Comparison of ENCODE assay signal across 9 mouse cellular contexts in genomic region chr1:121419084-121419483, GRCm38 (mm10). TPM values are rescaled to one million over a fixed set of nuclear protein-coding genes. Genes with fewer than 3 reads are reported as not detected.
DNase-seq lines count a peak whose midpoint lies in the region; ATAC-seq lines count a peak whose summit lies in the region.
"Had no signal": no experiment of that assay in that cellular context is flagged by ENCODE, and none has a peak within 500 bp of the region (broad histone marks: within the 10 kb centered on the region; RNA-seq: fewer than 3 reads in every experiment).

No protein-coding gene starts in this region.

- H3K9me3 ChIP-seq in hindbrain, embryonic 11.5 days (ENCODE audit: control insufficient read depth, low read length) = no peaks in the 10 kb centered on the region
- no peaks in the 10 kb centered on the region for H3K9me3 ChIP-seq in hindbrain, embryonic 16.5 days (ENCODE audit: control insufficient read depth, low read length)
- H3K9me3 ChIP-seq: neural tube, embryonic 13.5 days had no signal

- no peak overlapping the region for H3K4me2 ChIP-seq in hindbrain, embryonic 11.5 days (replicated peaks; ENCODE audit: low read depth, low read length)
- no peak overlapping the region for H3K4me2 ChIP-seq in hindbrain, embryonic 16.5 days (ENCODE audit: low read length)
- H3K4me2 ChIP-seq: neural tube, embryonic 13.5 days had no signal

- no peak overlapping the region for H3K9ac ChIP-seq in hindbrain, embryonic 11.5 days (ENCODE audit: low read depth, low read length)
- H3K9ac ChIP-seq in hindbrain, embryonic 16.5 days (ENCODE audit: low read depth, low read length) = no peak overlapping the region
- H3K9ac ChIP-seq: neural tube, embryonic 13.5 days had no signal

- ATAC-seq in hindbrain, embryonic 11.5 days (ENCODE audit: low FRiP score) = no peak
- ATAC-seq in hindbrain, embryonic 16.5 days = no peak
- no peak for ATAC-seq in erythroblast, adult 5-6 weeks (replicated peaks; ENCODE audit: low FRiP score, poor library complexity, severe bottlenecking)

- 47% methylated on average over 4 of the region's 4 CpGs for WGBS in hindbrain, embryonic 11.5 days
- 32% methylated on average over 4 of the region's 4 CpGs for WGBS in hindbrain, embryonic 16.5 days

- H3K27ac ChIP-seq in hindbrain, embryonic 11.5 days (ENCODE audit: low read depth, low read length) = no peak overlapping the region
- no peak overlapping the region for H3K27ac ChIP-seq in hindbrain, embryonic 16.5 days (ENCODE audit: low read depth, low read length)
- H3K27ac ChIP-seq: neural tube, embryonic 13.5 days had no signal

- H3K4me3 ChIP-seq in hindbrain, embryonic 11.5 days (ENCODE audit: low read depth, low read length) = no peak overlapping the region
- no peak overlapping the region for H3K4me3 ChIP-seq in hindbrain, embryonic 16.5 days (ENCODE audit: low read length)
- H3K4me3 ChIP-seq: neural tube, embryonic 13.5 days had no signal

- DNase-seq in hindbrain, embryonic 11.5 days (ENCODE audit: low spot score) = peak; percentile 51
- peak; percentile 51 for DNase-seq in testis, postnatal 10 days (ENCODE audit: low spot score)
- DNase-seq in testis, postnatal 14 days (ENCODE audit: low spot score) = no peak
- peak; percentile 64 for DNase-seq in embryo, embryonic 11 days
- peak; percentile 34 for DNase-seq in retina, postnatal 1 day
- DNase-seq in thymus, postnatal 14 days = no peak

- H3K27me3 ChIP-seq in hindbrain, embryonic 11.5 days (ENCODE audit: control insufficient read depth, insufficient read depth, low read length) = no peaks in the 10 kb centered on the region
- no peaks in the 10 kb centered on the region for H3K27me3 ChIP-seq in hindbrain, embryonic 16.5 days (replicated peaks; ENCODE audit: control insufficient read depth, insufficient read depth, low read length)
- H3K27me3 ChIP-seq: neural tube, embryonic 13.5 days had no signal

- H3K4me1 ChIP-seq in hindbrain, embryonic 11.5 days (replicated peaks; ENCODE audit: control insufficient read depth, insufficient read depth, low read length) = no peaks in the 10 kb centered on the region
- no peaks in the 10 kb centered on the region for H3K4me1 ChIP-seq in hindbrain, embryonic 16.5 days (ENCODE audit: control insufficient read depth, insufficient read depth, low read depth, low read length)
- H3K4me1 ChIP-seq: neural tube, embryonic 13.5 days had no signal

- no peaks in the 10 kb centered on the region for H3K36me3 ChIP-seq in hindbrain, embryonic 11.5 days (ENCODE audit: control insufficient read depth, insufficient read depth, low read length)
- H3K36me3 ChIP-seq in hindbrain, embryonic 16.5 days (ENCODE audit: control insufficient read depth, insufficient read depth, low read length) = no peaks in the 10 kb centered on the region
- H3K36me3 ChIP-seq: neural tube, embryonic 13.5 days had no signal

RNA-seq across cellular contexts. Expression of gene Ccdc93, which starts 11.8 kb away (rescaled TPM):
- 8.7 and 11.1 TPM in 2 replicates for polyA plus RNA-seq in hindbrain, embryonic 11.5 days (2014; fragmentation: Nextera tagmentation; extraction: Ambion mirVana)
- polyA plus RNA-seq in hindbrain, embryonic 16.5 days (2015; fragmentation: Nextera tagmentation; extraction: Ambion mirVana) = 11.0 and 11.7 TPM in 2 replicates
- 1.9 and 7.9 TPM in 2 replicates for total RNA-seq in erythroblast, adult 5-6 weeks (2015; ENCODE audit: low replicate concordance)
- 3.8 and 6.3 TPM in 2 replicates for total RNA-seq in erythroblast, adult 5-6 weeks (2017; ENCODE audit: low replicate concordance)

Comparison
In these comparisons a context has a peak if more than half of its experiments do, and no peak if none do; other contexts are left out.
1. DNase-seq: peak in hindbrain, embryonic 11.5 days (single experiment), testis, postnatal 10 days (single experiment), embryo, embryonic 11 days (single experiment) and retina, postnatal 1 day (single experiment); none in testis, postnatal 14 days (single experiment) and thymus, postnatal 14 days (single experiment).